Mouse (Mus musculus) CH12.LX (cell line): ENCODE measurements around the gene Prune2. TPM values are rescaled to one million over a fixed set of nuclear protein-coding genes. Genes with fewer than 3 reads are reported as not detected.
"Not testable (repeated sequence)": the region's sequence is repeated elsewhere in the genome, so short reads cannot be mapped to it uniquely, and the experiment has no call there.

Experiments
- DNase-seq: peaks from one replicate; pipeline ENCODE4 v3.0.0-alpha.2; 2013; ENCODE audit errors: extremely low read depth
- H3K27ac ChIP-seq: 2 replicates; pipeline ENCODE4 v1.5.1; 2012; ENCODE audit warnings: low read depth, mild to moderate bottlenecking, control low read depth, moderate library complexity; ENCODE audit not compliant: insufficient read depth
- H3K27me3 ChIP-seq: replicated peaks from 2 replicates; pipeline ENCODE3; 2012; ENCODE audit warnings: inconsistent platforms
- H3K36me3 ChIP-seq, 2 experiments: replicated peaks in 1 of 2; 2 replicates each; pipeline versions ENCODE3 to v1.6.1; 2012; ENCODE audit warnings: inconsistent platforms in 1 of 2, low read length in 1 of 2, mild to moderate bottlenecking in 1 of 2, mixed read lengths in 1 of 2, moderate library complexity in 1 of 2; ENCODE audit not compliant: control insufficient read depth in 1 of 2, insufficient read depth in 1 of 2
- H3K4me1 ChIP-seq, 2 experiments: 2 replicates each; pipeline ENCODE4 v1.6.1; 2012; ENCODE audit warnings: inconsistent platforms in 1 of 2, moderate library complexity in 1 of 2; ENCODE audit not compliant: insufficient read depth in 2 of 2, control insufficient read depth in 1 of 2
- H3K4me2 ChIP-seq: 2 replicates; pipeline ENCODE4 v1.6.1; 2012; ENCODE audit warnings: low read depth, mild to moderate bottlenecking, control low read depth; ENCODE audit not compliant: poor library complexity, insufficient read depth, severe bottlenecking
- H3K4me3 ChIP-seq, 3 experiments: fragments of 150-350 bp in 1 of 3; sonication (generic) in 1 of 3; replicated peaks in 1 of 3; 2 replicates each; pipeline versions ENCODE3 to v1.5.1; 2011 to 2012; ENCODE audit warnings: low read depth in 2 of 3, low read length in 2 of 3, mild to moderate bottlenecking in 2 of 3, moderate library complexity in 2 of 3, control low read depth in 1 of 3, improper control_type of control experiment in 1 of 3, inconsistent platforms in 1 of 3, mixed read lengths in 1 of 3; ENCODE audit not compliant: poor library complexity in 1 of 3
- H3K79me2 ChIP-seq: replicated peaks from 2 replicates; pipeline ENCODE4 v1.6.1; 2012; ENCODE audit warnings: mild to moderate bottlenecking, moderate library complexity; ENCODE audit not compliant: control insufficient read depth, poor library complexity, insufficient read depth, severe bottlenecking; ENCODE audit errors: extremely low read depth
- H3K9ac ChIP-seq: 2 replicates; pipeline ENCODE4 v1.6.1; 2012; ENCODE audit warnings: low read depth, mild to moderate bottlenecking, control low read depth, moderate library complexity; ENCODE audit not compliant: insufficient read depth
- H3K9me3 ChIP-seq: replicated peaks from 2 replicates; pipeline ENCODE3; 2012; ENCODE audit warnings: low read length, inconsistent platforms, mixed read lengths
- ETS1 ChIP-seq: conservative IDR thresholded peaks from 2 replicates; pipeline ENCODE4 v1.6.1; 2012; ENCODE audit warnings: low read depth, mild to moderate bottlenecking, inconsistent platforms, low read length, improper control_type of control experiment, moderate library complexity
- HCFC1 ChIP-seq: IDR thresholded peaks from 2 replicates; pipeline ENCODE4 v1.6.1; 2012; ENCODE audit warnings: low read depth, mild to moderate bottlenecking, inconsistent platforms, low read length, improper control_type of control experiment
- IRF4 ChIP-seq: IDR thresholded peaks from 2 replicates; pipeline ENCODE4 v1.6.1; 2014; ENCODE audit warnings: low read depth, mild to moderate bottlenecking, inconsistent platforms, low read length, improper control_type of control experiment
- JUN ChIP-seq: IDR thresholded peaks from 2 replicates; pipeline ENCODE4 v1.6.1; 2011; ENCODE audit warnings: low read depth, mild to moderate bottlenecking, low read length, improper control_type of control experiment, moderate library complexity; ENCODE audit not compliant: insufficient read depth
- MAZ ChIP-seq: IDR thresholded peaks from 2 replicates; pipeline ENCODE4 v1.6.1; 2012; ENCODE audit warnings: low read depth, mild to moderate bottlenecking, inconsistent platforms, low read length, improper control_type of control experiment, moderate library complexity
- RCOR1 ChIP-seq: conservative IDR thresholded peaks from 2 replicates; pipeline ENCODE4 v1.6.1; 2012; ENCODE audit warnings: low read depth, mild to moderate bottlenecking, inconsistent platforms, low read length, improper control_type of control experiment
- USF2 ChIP-seq: conservative IDR thresholded peaks from 2 replicates; pipeline ENCODE4 v1.6.1; 2011; ENCODE audit warnings: low read depth, low read length, improper control_type of control experiment
- ZC3H11A ChIP-seq: IDR thresholded peaks from 2 replicates; pipeline ENCODE4 v1.6.1; 2012; ENCODE audit warnings: low read depth, mild to moderate bottlenecking, inconsistent platforms, low read length, improper control_type of control experiment
- ZNF384 ChIP-seq: IDR thresholded peaks from 2 replicates; pipeline ENCODE4 v1.6.1; 2012; ENCODE audit warnings: low read depth, low read length, improper control_type of control experiment, inconsistent platforms
- dilution Hi-C: fragments of 300-500 bp; cut with MboI; formaldehyde crosslinking; loops from 2 replicates; pipeline ENCODE4 v1.14.3; 2020; ENCODE audit warnings: low sequenced_read_pairs; ENCODE audit not compliant: extremely low pct_unique_long_range_greater_than_20kb, extremely low pct_ligation_motif_present
- in situ Hi-C: fragments of 300-500 bp; cut with MboI; formaldehyde crosslinking; loops from 3 replicates; pipeline ENCODE4 v1.14.3; 2019; ENCODE audit warnings: low sequenced_read_pairs, low pct_ligation_motif_present, low pct_unique_long_range_greater_than_20kb, mixed read lengths
- polyA plus RNA-seq: library from polyadenylated mRNA; unstranded; fragments of >175 nt; gene quantifications from 2 replicates; pipeline ENCODE4 v1.2.1, GENCODE M21; 2012; ENCODE audit warnings: low read depth; ENCODE audit not compliant: insufficient read length
- total RNA-seq, 2 experiments: library from RNA; depleted of rRNA; stranded (reverse); fragments of 300-350 nt in 1 of 2; fragments of >200 nt in 1 of 2; gene quantifications; 2 replicates each; pipeline ENCODE4 v1.2.3; 2012 to 2014

Gene Prune2
- total and polyA plus RNA-seq, 3 experiments, result 0.04 to 1.7 (median 0.21) TPM

DNA sequence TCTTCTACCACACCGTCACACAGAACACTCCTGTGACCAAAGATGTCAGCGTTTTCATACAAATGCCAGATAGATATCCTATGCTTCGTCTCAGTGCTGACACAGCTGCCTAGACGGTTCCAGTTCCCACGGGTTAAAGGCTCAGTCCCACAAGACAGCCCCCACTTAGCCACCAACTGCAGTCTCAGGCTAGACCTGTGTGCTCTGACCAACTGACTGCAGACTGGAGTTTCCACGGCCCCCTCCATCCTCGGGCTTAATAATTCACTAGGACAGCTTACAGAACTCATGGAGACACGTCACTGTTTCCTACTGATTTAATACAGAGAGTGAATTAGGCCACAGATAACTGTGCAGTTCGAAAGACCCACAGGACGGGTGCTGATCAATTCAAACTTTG, 213.8 kb downstream of the Prune2 start:
- Histone ChIP-seq H3K27ac (no peak overlapping the region), H3K4me2 (no peak overlapping the region), H3K27me3 (no peaks in the 10 kb centered on the region), H3K9me3 (no peaks in the 10 kb centered on the region), H3K4me3 (no peak overlapping the region), H3K9ac (no peak overlapping the region), H3K79me2 (no peaks in the 10 kb centered on the region), H3K36me3 (no peaks in the 10 kb centered on the region), H3K4me1 (peaks cover 6 to 11% of the 10 kb centered on the region in 2 experiments)
- in situ Hi-C loops, result loop anchor here (10.0 kb wide), 1 partner anchor 45 kb away; no protein-coding TSS in a partner anchor
- no peak for DNase-seq
- dilution Hi-C loops, result no loop called here
- TF ChIP-seq MAZ (no peak), HCFC1 (no peak), ZC3H11A (no peak), JUN (no peak)
- TF ChIP-seq, all 38 proteins: peak for 0

DNA sequence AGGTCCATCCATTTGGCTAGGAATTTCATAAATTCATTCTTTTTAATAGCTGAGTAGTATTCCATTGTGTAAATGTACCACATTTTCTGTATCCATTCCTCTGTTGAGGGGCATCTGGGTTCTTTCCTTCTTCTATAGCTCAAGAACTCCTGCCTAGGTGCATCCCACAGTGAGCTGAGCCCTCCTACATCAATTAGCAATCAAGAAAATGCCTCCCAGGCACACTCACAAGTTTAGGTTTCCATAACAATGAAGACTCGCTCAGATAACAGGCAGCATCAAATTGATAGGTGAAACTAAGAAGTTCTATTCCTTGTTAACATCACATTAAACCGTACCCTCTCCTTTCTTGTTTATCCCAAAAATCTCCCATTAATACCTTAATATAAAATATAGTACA, 218.6 kb downstream of the Prune2 start:
- H3K4me3 ChIP-seq, dilution Hi-C loops, in situ Hi-C loops, H3K4me1 ChIP-seq, H3K27ac ChIP-seq, H3K36me3 ChIP-seq, H3K9ac ChIP-seq, H3K79me2 ChIP-seq, DNase-seq, H3K9me3 ChIP-seq, H3K27me3 ChIP-seq, H3K4me2 ChIP-seq: not testable (repeated sequence)

DNA sequence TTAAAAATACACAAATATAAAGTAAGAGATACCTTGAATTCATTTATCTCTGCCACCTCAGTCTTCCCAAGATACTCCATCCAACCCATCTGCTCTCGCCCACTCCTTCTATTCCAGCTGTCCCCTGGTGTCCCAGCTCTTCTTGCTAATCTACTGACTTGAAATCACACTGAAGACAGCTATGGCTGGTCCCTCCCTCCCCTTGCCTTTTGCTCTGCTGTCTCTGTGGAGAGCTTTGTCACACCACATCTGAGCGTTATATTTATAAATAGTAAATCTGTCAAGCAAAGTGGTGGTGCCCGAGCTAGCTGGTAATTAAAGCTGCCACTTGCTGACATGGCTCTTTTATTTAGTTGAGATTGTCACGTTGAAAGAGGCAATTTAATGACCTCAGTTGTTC, 224.6 kb downstream of the Prune2 start:
- H3K27ac ChIP-seq, result no peak overlapping the region
- TF ChIP-seq IRF4 (no peak), ETS1 (no peak), ZNF384 (no peak), USF2 (no peak), RCOR1 (no peak), ZC3H11A (no peak)
- TF ChIP-seq, all 38 proteins: peak for 0

More for the DNA sequence above, 224.6 kb downstream of the Prune2 start:
- dilution Hi-C loops (no loop called here), in situ Hi-C loops (no loop called here)
- Histone ChIP-seq H3K9ac (no peak overlapping the region), H3K79me2 (no peaks in the 10 kb centered on the region), H3K4me1 (peaks cover 5 to 13% of the 10 kb centered on the region in 2 experiments; a peak in 3 of 4 replicates), H3K27me3 (no peaks in the 10 kb centered on the region), H3K36me3 (no peaks in the 10 kb centered on the region), H3K4me3 (no peak overlapping the region), H3K9me3 (peaks cover 2% of the 10 kb centered on the region), H3K4me2 (no peak overlapping the region)
- DNase-seq, result no peak
